Mouse (Mus musculus): ENCODE measurements around the gene Ntrk1. TPM values are rescaled to one million over a fixed set of nuclear protein-coding genes. Genes with fewer than 3 reads are reported as not detected.
A peak's percentile ranks its signal among the peaks of the same experiment; 100 is the strongest.

Gene Ntrk1
- total and polyA plus RNA-seq, 2 experiments from 2014 or later = 0.11 to 0.16 TPM

- H3K4me3 ChIP-seq (ENCODE audit: low read depth, low read length) = no peak overlapping the region
- no peaks in the 10 kb centered on the region for H3K9me3 ChIP-seq (replicated peaks; ENCODE audit: control insufficient read depth, low read length)
- no peak for DNase-seq (ENCODE audit: low spot score)
- no peak overlapping the region for H3K4me2 ChIP-seq (ENCODE audit: low read depth, low read length)
- WGBS = 38% methylated on average over 6 of the region's 6 CpGs
- H3K4me1 ChIP-seq (ENCODE audit: control insufficient read depth, insufficient read depth) = no peaks in the 10 kb centered on the region
- peaks cover 33% of the 10 kb centered on the region for H3K27me3 ChIP-seq (ENCODE audit: control insufficient read depth, insufficient read depth, low read length)
- no peaks in the 10 kb centered on the region for H3K36me3 ChIP-seq (replicated peaks; ENCODE audit: control insufficient read depth, insufficient read depth, low read length)
- no peak overlapping the region for H3K9ac ChIP-seq (replicated peaks; ENCODE audit: low read depth, low read length)
- no peak for TF ChIP-seq CTCF (IDR thresholded peaks at IDR 0.05; ENCODE audit: low read depth)
- no peak for TF ChIP-seq EP300 (IDR thresholded peaks at IDR 0.05; ENCODE audit: low read depth)
- H3K27ac ChIP-seq (ENCODE audit: low read depth) = no peak overlapping the region
- no peak for ATAC-seq (ENCODE audit: insufficient read depth, low read depth)
These were observed 23.9 kb downstream of the Ntrk1 start for GRCm38 (mm10) chr3:87771088-87771487.

- Histone ChIP-seq H3K27me3 (ENCODE audit: control insufficient read depth, insufficient read depth, low read length) (peaks cover 30% of the 10 kb centered on the region), H3K27ac (ENCODE audit: low read depth) (no peak overlapping the region), H3K9ac (replicated peaks; ENCODE audit: low read depth, low read length) (no peak overlapping the region), H3K4me3 (ENCODE audit: low read depth, low read length) (no peak overlapping the region), H3K9me3 (replicated peaks; ENCODE audit: control insufficient read depth, low read length) (no peaks in the 10 kb centered on the region), H3K4me1 (ENCODE audit: control insufficient read depth, insufficient read depth) (peaks cover under 1% of the 10 kb centered on the region; the same call in 1 of the 2 replicates), H3K4me2 (ENCODE audit: low read depth, low read length) (no peak overlapping the region), H3K36me3 (replicated peaks; ENCODE audit: control insufficient read depth, insufficient read depth, low read length) (no peaks in the 10 kb centered on the region)
- TF ChIP-seq EP300 (IDR thresholded peaks at IDR 0.05; ENCODE audit: low read depth) (no peak), CTCF (IDR thresholded peaks at IDR 0.05; ENCODE audit: low read depth) (peak; percentile 87)
- 1% methylated on average over 4 of the region's 4 CpGs for WGBS
- no peak for ATAC-seq (ENCODE audit: insufficient read depth, low read depth)
- DNase-seq (ENCODE audit: low spot score) = peak; percentile 69
These were observed 24.7 kb downstream of the Ntrk1 start for GRCm38 (mm10) chr3:87770280-87770679.

GRCm38 (mm10) chr3:87769506-87769905, 25.5 kb downstream of the Ntrk1 start:
- Histone ChIP-seq H3K4me2 (ENCODE audit: low read depth, low read length) (peak overlapping the region; percentile 61; the same call in 1 of the 2 replicates), H3K27me3 (ENCODE audit: control insufficient read depth, insufficient read depth, low read length) (peaks cover 27% of the 10 kb centered on the region)

GRCm38 (mm10) chr3:87768844-87769243, 26.1 kb downstream of the Ntrk1 start:
- H3K27me3 ChIP-seq (ENCODE audit: control insufficient read depth, insufficient read depth, low read length) = peaks cover 27% of the 10 kb centered on the region

More at GRCm38 (mm10) chr3:87769506-87769905, 25.5 kb downstream of the Ntrk1 start:
- no peaks in the 10 kb centered on the region for H3K36me3 ChIP-seq (replicated peaks; ENCODE audit: control insufficient read depth, insufficient read depth, low read length)
- no peaks in the 10 kb centered on the region for H3K9me3 ChIP-seq (replicated peaks; ENCODE audit: control insufficient read depth, low read length)
- peak overlapping the region; percentile 45; the same call in 1 of the 2 replicates for H3K4me3 ChIP-seq (ENCODE audit: low read depth, low read length)
- ATAC-seq (ENCODE audit: insufficient read depth, low read depth) (no peak), DNase-seq (ENCODE audit: low spot score) (no peak)
- peaks cover 9% of the 10 kb centered on the region; the same call in 1 of the 2 replicates for H3K4me1 ChIP-seq (ENCODE audit: control insufficient read depth, insufficient read depth)
- WGBS = 69% methylated on average over 8 of the region's 8 CpGs
- H3K27ac ChIP-seq (ENCODE audit: low read depth) = no peak overlapping the region
- TF ChIP-seq CTCF (IDR thresholded peaks at IDR 0.05; ENCODE audit: low read depth) (no peak), EP300 (IDR thresholded peaks at IDR 0.05; ENCODE audit: low read depth) (no peak)
- no peak overlapping the region for H3K9ac ChIP-seq (replicated peaks; ENCODE audit: low read depth, low read length)

GRCm38 (mm10) chr3:87768431-87768830, 26.5 kb downstream of the Ntrk1 start:
- H3K36me3 ChIP-seq (replicated peaks; ENCODE audit: control insufficient read depth, insufficient read depth, low read length) = no peaks in the 10 kb centered on the region
- peak overlapping the region; percentile 45 for H3K4me3 ChIP-seq (ENCODE audit: low read depth, low read length)
- TF ChIP-seq CTCF (IDR thresholded peaks at IDR 0.05; ENCODE audit: low read depth) (no peak), EP300 (IDR thresholded peaks at IDR 0.05; ENCODE audit: low read depth) (no peak)
- WGBS = 37% methylated on average over 6 of the region's 6 CpGs
- H3K4me2 ChIP-seq (ENCODE audit: low read depth, low read length) = peak overlapping the region; percentile 61
- peaks cover 18% of the 10 kb centered on the region for H3K4me1 ChIP-seq (ENCODE audit: control insufficient read depth, insufficient read depth)
- peaks cover 27% of the 10 kb centered on the region for H3K27me3 ChIP-seq (ENCODE audit: control insufficient read depth, insufficient read depth, low read length)
- DNase-seq (ENCODE audit: low spot score) = no peak
- no peaks in the 10 kb centered on the region for H3K9me3 ChIP-seq (replicated peaks; ENCODE audit: control insufficient read depth, low read length)
- H3K27ac ChIP-seq (ENCODE audit: low read depth) = peak overlapping the region; percentile 87
- H3K9ac ChIP-seq (replicated peaks; ENCODE audit: low read depth, low read length) = peak overlapping the region; percentile 52
- ATAC-seq (ENCODE audit: insufficient read depth, low read depth) = no peak

More at GRCm38 (mm10) chr3:87768844-87769243, 26.1 kb downstream of the Ntrk1 start:
- peak overlapping the region; percentile 52 for H3K9ac ChIP-seq (replicated peaks; ENCODE audit: low read depth, low read length)
- H3K27ac ChIP-seq (ENCODE audit: low read depth) = peak overlapping the region; percentile 87
- H3K4me2 ChIP-seq (ENCODE audit: low read depth, low read length) = peak overlapping the region; percentile 61
- WGBS = 2% methylated on average over 36 of the region's 37 CpGs
- H3K4me1 ChIP-seq (ENCODE audit: control insufficient read depth, insufficient read depth) = peaks cover 14% of the 10 kb centered on the region
- peak; percentile 75 for DNase-seq (ENCODE audit: low spot score)
- peak; percentile 81 for ATAC-seq (ENCODE audit: insufficient read depth, low read depth)
- H3K9me3 ChIP-seq (replicated peaks; ENCODE audit: control insufficient read depth, low read length) = no peaks in the 10 kb centered on the region
- TF ChIP-seq CTCF (IDR thresholded peaks at IDR 0.05; ENCODE audit: low read depth) = peak; percentile 78
- TF ChIP-seq EP300 (IDR thresholded peaks at IDR 0.05; ENCODE audit: low read depth) = 0 out of 2 replicates have a peak, but pooled peaks have one; percentile 18
- H3K36me3 ChIP-seq (replicated peaks; ENCODE audit: control insufficient read depth, insufficient read depth, low read length) = no peaks in the 10 kb centered on the region
- H3K4me3 ChIP-seq (ENCODE audit: low read depth, low read length) = peak overlapping the region; percentile 45

GRCm38 (mm10) chr3:87767764-87768163, 27.2 kb downstream of the Ntrk1 start:
- Histone ChIP-seq H3K27me3 (ENCODE audit: control insufficient read depth, insufficient read depth, low read length) (peaks cover 25% of the 10 kb centered on the region), H3K4me2 (ENCODE audit: low read depth, low read length) (peak overlapping the region; percentile 61), H3K4me1 (ENCODE audit: control insufficient read depth, insufficient read depth) (peaks cover 21% of the 10 kb centered on the region), H3K36me3 (replicated peaks; ENCODE audit: control insufficient read depth, insufficient read depth, low read length) (no peaks in the 10 kb centered on the region), H3K9me3 (replicated peaks; ENCODE audit: control insufficient read depth, low read length) (no peaks in the 10 kb centered on the region), H3K9ac (replicated peaks; ENCODE audit: low read depth, low read length) (peak overlapping the region; percentile 52), H3K27ac (ENCODE audit: low read depth) (peak overlapping the region; percentile 87), H3K4me3 (ENCODE audit: low read depth, low read length) (peak overlapping the region; percentile 45)
- 54% methylated on average over 8 of the region's 8 CpGs for WGBS
- no peak for TF ChIP-seq CTCF (IDR thresholded peaks at IDR 0.05; ENCODE audit: low read depth)
- no peak for TF ChIP-seq EP300 (IDR thresholded peaks at IDR 0.05; ENCODE audit: low read depth)
- ATAC-seq (ENCODE audit: insufficient read depth, low read depth) (no peak), DNase-seq (ENCODE audit: low spot score) (no peak)

All from heart, postnatal 0 days (tissue).